Mouse (Mus musculus): ENCODE measurements around the gene Irf8. TPM values are rescaled to one million over a fixed set of nuclear protein-coding genes. Genes with fewer than 3 reads are reported as not detected.

The Irf8 gene
- polyA plus RNA-seq, 2 experiments = 2.5 to 4.3 TPM

DNA sequence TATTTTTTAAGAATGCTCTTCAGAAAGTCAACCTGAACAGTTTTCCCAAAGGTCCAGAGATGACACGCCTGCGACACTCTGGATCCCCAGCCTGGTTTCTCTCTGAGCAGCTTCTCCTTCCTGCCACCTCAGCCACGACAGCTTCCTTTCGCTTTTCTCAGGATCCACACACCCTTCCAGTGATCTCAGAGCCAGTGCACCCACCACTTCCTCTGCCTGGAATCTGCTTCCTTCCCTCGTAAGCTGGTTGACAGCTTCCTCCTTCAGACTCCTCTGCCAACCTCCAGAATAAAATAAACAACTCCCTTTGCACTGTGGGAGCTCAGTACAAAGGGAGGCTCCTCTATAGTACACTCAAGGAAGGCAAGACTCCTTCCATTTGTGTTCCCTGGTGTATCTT lies 27.1 kb downstream of the Irf8 start:
- H3K27ac ChIP-seq (replicated peaks; ENCODE audit: low read depth, low read length) = no peak overlapping the region
- no peak overlapping the region for H3K9ac ChIP-seq (ENCODE audit: low read depth, low read length, severe bottlenecking)
- WGBS = 59% methylated on average over 5 of the region's 5 CpGs
- no peak for TF ChIP-seq POLR2A (IDR thresholded peaks at IDR 0.05; ENCODE audit: borderline replicate concordance, extremely low read depth, insufficient read depth, insufficient read length)
- H3K36me3 ChIP-seq (ENCODE audit: control insufficient read depth, insufficient read depth, low read length) = no peaks in the 10 kb centered on the region
- no peak for ATAC-seq (ENCODE audit: low FRiP score, low read depth)
- no peak overlapping the region for H3K4me3 ChIP-seq (replicated peaks; ENCODE audit: low read length)
- H3K4me2 ChIP-seq (replicated peaks; ENCODE audit: low read depth, low read length, severe bottlenecking) = no peak overlapping the region
- H3K27me3 ChIP-seq (ENCODE audit: control insufficient read depth, insufficient read depth, low read length) = no peaks in the 10 kb centered on the region
- no peaks in the 10 kb centered on the region for H3K4me1 ChIP-seq (ENCODE audit: control insufficient read depth, insufficient read depth, low read length)
- no peaks in the 10 kb centered on the region for H3K9me3 ChIP-seq (ENCODE audit: control insufficient read depth, low read length)
- DNase-seq (ENCODE audit: low spot score) = no peak

DNA sequence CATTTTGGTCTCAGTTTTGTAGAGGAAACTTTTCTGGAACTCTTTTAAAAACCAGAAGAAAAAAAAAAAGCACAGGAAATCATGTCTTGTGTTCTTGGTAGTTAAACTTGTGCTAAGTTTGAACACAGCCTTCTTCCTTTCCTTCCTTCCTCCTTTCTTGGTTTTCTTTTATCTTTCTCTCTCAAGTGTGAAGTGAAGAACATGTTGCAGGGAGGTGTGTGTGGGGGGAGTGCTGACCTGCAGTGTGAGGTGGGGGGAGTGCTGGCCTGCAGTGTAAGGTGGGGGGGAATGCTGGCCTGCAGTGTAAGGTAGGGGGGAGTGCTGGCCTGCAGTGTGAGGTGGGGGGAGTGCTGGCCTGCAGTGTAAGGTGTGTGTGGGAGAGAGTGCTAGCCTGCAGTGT lies 28.5 kb downstream of the Irf8 start:
- no peak for ATAC-seq (ENCODE audit: low FRiP score, low read depth)

DNA sequence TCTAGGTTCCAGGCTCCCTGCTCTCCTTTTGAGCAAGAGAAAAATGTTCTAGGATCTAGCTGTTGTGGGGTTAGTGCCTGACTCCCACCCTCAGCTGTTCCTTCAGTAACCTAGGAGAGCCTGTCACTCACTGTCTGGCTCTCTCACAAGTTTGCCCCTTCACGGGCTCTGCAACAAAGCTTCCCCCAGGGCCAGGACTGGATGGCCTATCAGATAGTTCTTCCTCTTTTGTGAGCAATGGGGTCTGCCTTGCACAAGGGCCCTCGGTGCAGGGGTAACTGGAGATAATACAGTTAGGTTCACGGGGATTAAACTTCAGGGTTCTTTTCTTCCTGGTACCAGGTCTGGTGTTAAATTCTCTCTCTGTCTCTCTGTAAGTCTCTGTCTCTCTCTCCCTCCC lies 30.5 kb downstream of the Irf8 start:
- H3K27me3 ChIP-seq (ENCODE audit: control insufficient read depth, insufficient read depth, low read length) = no peaks in the 10 kb centered on the region
- 48% methylated on average over 3 of the region's 3 CpGs for WGBS
- DNase-seq (ENCODE audit: low spot score) = no peak
- no peak for TF ChIP-seq POLR2A (IDR thresholded peaks at IDR 0.05; ENCODE audit: borderline replicate concordance, extremely low read depth, insufficient read depth, insufficient read length)
- no peaks in the 10 kb centered on the region for H3K36me3 ChIP-seq (ENCODE audit: control insufficient read depth, insufficient read depth, low read length)
- H3K27ac ChIP-seq (replicated peaks; ENCODE audit: low read depth, low read length) = no peak overlapping the region
- no peak for ATAC-seq (ENCODE audit: low FRiP score, low read depth)
- H3K4me3 ChIP-seq (replicated peaks; ENCODE audit: low read length) = no peak overlapping the region
- H3K9ac ChIP-seq (ENCODE audit: low read depth, low read length, severe bottlenecking) = no peak overlapping the region
- no peak overlapping the region for H3K4me2 ChIP-seq (replicated peaks; ENCODE audit: low read depth, low read length, severe bottlenecking)
- no peaks in the 10 kb centered on the region for H3K4me1 ChIP-seq (ENCODE audit: control insufficient read depth, insufficient read depth, low read length)
- H3K9me3 ChIP-seq (ENCODE audit: control insufficient read depth, low read length) = no peaks in the 10 kb centered on the region

More for the DNA sequence above, 28.5 kb downstream of the Irf8 start:
- Histone ChIP-seq H3K4me2 (replicated peaks; ENCODE audit: low read depth, low read length, severe bottlenecking) (no peak overlapping the region), H3K36me3 (ENCODE audit: control insufficient read depth, insufficient read depth, low read length) (no peaks in the 10 kb centered on the region), H3K27ac (replicated peaks; ENCODE audit: low read depth, low read length) (no peak overlapping the region), H3K9me3 (ENCODE audit: control insufficient read depth, low read length) (no peaks in the 10 kb centered on the region), H3K4me1 (ENCODE audit: control insufficient read depth, insufficient read depth, low read length) (no peaks in the 10 kb centered on the region), H3K27me3 (ENCODE audit: control insufficient read depth, insufficient read depth, low read length) (no peaks in the 10 kb centered on the region), H3K9ac (ENCODE audit: low read depth, low read length, severe bottlenecking) (no peak overlapping the region), H3K4me3 (replicated peaks; ENCODE audit: low read length) (no peak overlapping the region)
- no peak for DNase-seq (ENCODE audit: low spot score)
- no peak for TF ChIP-seq POLR2A (IDR thresholded peaks at IDR 0.05; ENCODE audit: borderline replicate concordance, extremely low read depth, insufficient read depth, insufficient read length)

DNA sequence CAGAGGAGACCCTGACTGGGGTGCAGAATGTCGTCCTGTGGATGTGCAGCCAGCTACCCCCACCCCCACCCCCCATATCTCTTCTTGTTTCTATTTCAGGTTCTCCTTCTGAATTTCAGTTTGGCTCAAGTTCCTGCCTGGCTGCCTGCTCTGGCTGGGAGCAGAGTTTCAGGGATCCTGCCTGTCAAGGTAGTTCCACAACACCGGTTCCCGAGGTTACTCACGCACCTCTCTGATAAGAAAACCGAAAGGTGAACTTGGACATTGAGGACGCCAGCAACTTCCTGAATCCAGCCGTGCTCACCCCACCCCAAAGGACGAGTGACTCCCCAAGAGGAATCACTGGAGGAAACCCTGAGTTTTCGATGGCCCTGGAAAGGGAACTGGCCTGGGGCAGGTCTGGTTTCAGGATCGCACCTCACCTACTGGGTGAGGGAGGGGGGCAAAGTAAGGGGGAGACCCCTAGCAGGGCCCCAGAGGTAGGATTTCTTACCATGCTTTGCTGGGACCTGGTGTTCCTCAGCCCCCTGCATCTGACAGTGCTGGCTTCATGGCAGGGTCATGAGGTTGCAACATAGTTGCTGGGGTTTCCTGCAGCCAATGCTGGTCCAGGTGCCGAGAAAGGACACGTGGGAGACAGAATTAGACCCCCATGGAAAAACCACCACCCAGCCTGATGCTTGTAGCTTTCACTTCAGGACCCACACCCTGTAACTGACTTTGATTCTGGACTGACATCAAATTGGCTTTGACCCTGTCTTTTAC lies 32.5 kb downstream of the Irf8 start:
- Histone ChIP-seq H3K9me3 (ENCODE audit: control insufficient read depth, low read length) (no peaks in the 10 kb centered on the region), H3K4me2 (replicated peaks; ENCODE audit: low read depth, low read length, severe bottlenecking) (no peak overlapping the region), H3K4me1 (ENCODE audit: control insufficient read depth, insufficient read depth, low read length) (no peaks in the 10 kb centered on the region), H3K36me3 (ENCODE audit: control insufficient read depth, insufficient read depth, low read length) (no peaks in the 10 kb centered on the region), H3K27me3 (ENCODE audit: control insufficient read depth, insufficient read depth, low read length) (no peaks in the 10 kb centered on the region), H3K27ac (replicated peaks; ENCODE audit: low read depth, low read length) (no peak overlapping the region), H3K4me3 (replicated peaks; ENCODE audit: low read length) (no peak overlapping the region), H3K9ac (ENCODE audit: low read depth, low read length, severe bottlenecking) (no peak overlapping the region)
- TF ChIP-seq POLR2A (IDR thresholded peaks at IDR 0.05; ENCODE audit: borderline replicate concordance, extremely low read depth, insufficient read depth, insufficient read length) = no peak
- no peak for ATAC-seq (ENCODE audit: low FRiP score, low read depth)
- 70% methylated on average over 12 of the region's 12 CpGs for WGBS
- DNase-seq (ENCODE audit: low spot score) = no peak

DNA sequence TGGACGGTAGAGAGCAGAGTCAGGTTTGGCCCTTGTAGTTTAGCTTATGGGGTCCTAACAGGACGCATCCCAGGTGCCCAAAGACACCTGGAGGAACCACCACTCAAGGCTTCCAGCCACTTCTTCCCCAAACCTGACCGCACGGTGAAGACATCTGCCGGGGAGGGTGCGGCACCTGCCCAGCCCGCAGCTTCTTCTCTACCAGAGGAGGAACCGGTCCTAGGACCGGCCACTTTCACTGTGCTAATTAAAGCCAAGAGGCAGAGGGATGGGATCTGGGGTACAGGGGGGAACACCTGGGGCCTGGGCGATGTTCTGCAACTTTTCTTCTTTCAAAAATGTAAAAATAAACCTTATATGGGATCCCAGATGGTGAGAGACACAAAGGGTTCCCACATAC lies 41.0 kb downstream of the Irf8 start:
- no peaks in the 10 kb centered on the region for H3K27me3 ChIP-seq (ENCODE audit: control insufficient read depth, insufficient read depth, low read length)
- no peaks in the 10 kb centered on the region for H3K4me1 ChIP-seq (ENCODE audit: control insufficient read depth, insufficient read depth, low read length)
- no peaks in the 10 kb centered on the region for H3K36me3 ChIP-seq (ENCODE audit: control insufficient read depth, insufficient read depth, low read length)
- H3K9ac ChIP-seq (ENCODE audit: low read depth, low read length, severe bottlenecking) = no peak overlapping the region
- no peak overlapping the region for H3K4me3 ChIP-seq (replicated peaks; ENCODE audit: low read length)
- H3K27ac ChIP-seq (replicated peaks; ENCODE audit: low read depth, low read length) = no peak overlapping the region
- no peak overlapping the region for H3K4me2 ChIP-seq (replicated peaks; ENCODE audit: low read depth, low read length, severe bottlenecking)
- DNase-seq (ENCODE audit: low spot score) (no peak), ATAC-seq (ENCODE audit: low FRiP score, low read depth) (no peak)
- TF ChIP-seq POLR2A (IDR thresholded peaks at IDR 0.05; ENCODE audit: borderline replicate concordance, extremely low read depth, insufficient read depth, insufficient read length) = no peak
- 89% methylated on average over 10 of the region's 10 CpGs for WGBS
- no peaks in the 10 kb centered on the region for H3K9me3 ChIP-seq (ENCODE audit: control insufficient read depth, low read length)
